Mouse (Mus musculus) gastrocnemius, adult 2 months (tissue): ENCODE measurements around the gene Inafm2. TPM values are rescaled to one million over a fixed set of nuclear protein-coding genes. Genes with fewer than 3 reads are reported as not detected.

ENCODE experiments used
- DNase-seq: peaks from one replicate; pipeline ENCODE4 v3.0.0; 2022
- H3K27ac ChIP-seq: fragments of 200-600 bp; 2 replicates; pipeline ENCODE4 v1.8.1; 2022; ENCODE audit warnings: mild to moderate bottlenecking
- H3K4me3 ChIP-seq: fragments of 200-600 bp; 2 replicates; pipeline ENCODE4 v1.8.1; 2022; ENCODE audit warnings: mild to moderate bottlenecking, moderate library complexity
- CTCF ChIP-seq: fragments of 200-600 bp; IDR thresholded peaks from 2 replicates; pipeline ENCODE4 v1.8.1; 2022; ENCODE audit warnings: antibody characterized with exemption, mild to moderate bottlenecking, moderate library complexity
- intact Hi-C: fragments of 180-260 bp; cut with DNase I; formaldehyde crosslinking; loops from one replicate; pipeline ENCODE4 v1.15.1; 2025
- total RNA-seq, 2 experiments: library from RNA; stranded (reverse); gene quantifications; 2 replicates each; pipeline ENCODE4 v1.2.3; 2021

The Inafm2 gene
- total RNA-seq, 2 experiments from 2014 or later, result 5.2 to 5.8 TPM

DNA sequence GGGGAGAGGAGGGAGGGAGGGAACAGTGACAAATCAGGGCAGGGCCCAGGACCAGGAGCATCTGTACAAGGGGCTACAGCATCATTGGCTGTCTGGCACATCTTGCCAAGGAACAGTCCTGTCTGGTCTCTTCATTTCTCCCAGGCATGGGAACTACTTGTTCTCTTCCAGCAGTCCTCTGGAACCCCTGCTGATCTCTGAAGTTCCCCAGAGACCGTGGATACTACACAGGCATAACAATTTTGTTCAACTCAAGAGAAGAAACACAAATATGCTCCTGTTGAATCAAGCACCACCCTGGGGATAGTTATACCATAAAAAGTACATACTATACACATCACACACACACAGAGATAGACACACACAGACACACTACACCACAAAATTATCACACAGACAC lies 35.6 kb downstream of the Inafm2 start:
- no peak for TF ChIP-seq CTCF
- intact Hi-C loops, result loop anchor here (5.0 kb wide), 1 partner anchor 39 kb away; no protein-coding TSS in a partner anchor
- DNase-seq, result no peak
- H3K27ac ChIP-seq, result no peak overlapping the region
- H3K4me3 ChIP-seq, result no peak overlapping the region

DNA sequence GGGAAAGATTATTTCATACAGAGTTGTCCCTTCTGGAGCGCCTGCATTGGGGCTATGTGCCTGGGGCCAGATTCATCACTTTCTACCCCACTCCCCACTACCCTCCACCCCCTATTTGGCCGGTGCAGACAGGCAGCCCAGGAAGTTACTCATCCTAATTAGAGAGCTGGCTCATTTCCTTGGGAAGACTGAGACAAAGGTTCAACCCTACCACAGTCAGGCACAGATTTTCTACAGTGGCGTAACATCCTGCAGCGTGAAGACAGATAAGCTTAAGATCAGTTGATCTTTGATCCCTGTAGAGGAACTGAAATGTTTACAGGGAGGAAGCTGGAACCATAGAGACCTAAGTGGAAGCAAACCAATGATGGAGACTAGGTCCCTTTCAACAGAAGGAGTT lies 36.7 kb downstream of the Inafm2 start:
- no peak overlapping the region for H3K4me3 ChIP-seq
- DNase-seq, result no peak
- no peak overlapping the region for H3K27ac ChIP-seq
- intact Hi-C loops, result loop anchor here (5.0 kb wide), 1 partner anchor 40 kb away; no protein-coding TSS in a partner anchor
- no peak for TF ChIP-seq CTCF

DNA sequence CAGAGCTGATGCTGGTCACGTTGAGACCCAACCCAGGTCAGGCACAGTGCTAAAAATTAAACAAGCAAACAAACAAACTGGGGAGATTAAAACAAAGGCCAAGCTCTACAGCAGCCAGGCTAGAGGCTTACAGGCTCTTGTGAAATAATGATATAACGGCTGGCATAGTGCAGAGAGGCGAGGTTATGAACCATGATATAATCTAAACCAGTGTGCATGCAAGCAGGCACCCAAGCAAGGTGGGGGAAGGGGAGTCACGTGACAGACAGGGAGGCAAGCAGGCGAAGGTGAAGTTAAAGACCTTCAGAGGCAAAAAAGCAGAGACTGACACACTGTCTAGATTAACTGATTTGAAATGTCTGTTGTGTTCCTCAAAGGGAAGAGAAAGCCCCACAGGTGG lies 37.5 kb downstream of the Inafm2 start:
- intact Hi-C loops, result loop anchor here (5.0 kb wide), 1 partner anchor 41 kb away; no protein-coding TSS in a partner anchor
- H3K4me3 ChIP-seq, result no peak overlapping the region
- no peak overlapping the region for H3K27ac ChIP-seq
- TF ChIP-seq CTCF, result no peak
- DNase-seq, result no peak

DNA sequence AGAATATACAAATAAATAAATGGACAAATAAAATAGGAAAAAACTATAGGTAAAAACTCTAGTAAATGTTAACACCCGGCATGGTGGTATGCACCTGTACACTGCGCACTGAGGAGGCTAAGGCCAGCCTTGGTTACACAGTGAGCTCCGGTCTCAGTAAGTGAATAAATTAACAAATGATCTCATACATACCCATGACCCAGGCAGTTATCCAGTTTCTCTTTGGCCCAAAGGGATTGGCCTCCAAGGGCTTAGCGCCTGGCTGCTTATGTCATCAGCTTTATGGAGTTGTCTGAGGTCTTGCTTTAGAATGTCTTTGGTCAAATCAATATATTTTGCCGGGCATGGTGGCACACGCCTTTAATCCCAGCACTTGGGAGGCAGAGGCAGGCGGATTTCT lies 38.1 kb downstream of the Inafm2 start:
- no peak for DNase-seq
- intact Hi-C loops, result loop anchor here (5.0 kb wide), 1 partner anchor 41 kb away; no protein-coding TSS in a partner anchor
- no peak overlapping the region for H3K27ac ChIP-seq
- no peak overlapping the region for H3K4me3 ChIP-seq
- TF ChIP-seq CTCF, result no peak

DNA sequence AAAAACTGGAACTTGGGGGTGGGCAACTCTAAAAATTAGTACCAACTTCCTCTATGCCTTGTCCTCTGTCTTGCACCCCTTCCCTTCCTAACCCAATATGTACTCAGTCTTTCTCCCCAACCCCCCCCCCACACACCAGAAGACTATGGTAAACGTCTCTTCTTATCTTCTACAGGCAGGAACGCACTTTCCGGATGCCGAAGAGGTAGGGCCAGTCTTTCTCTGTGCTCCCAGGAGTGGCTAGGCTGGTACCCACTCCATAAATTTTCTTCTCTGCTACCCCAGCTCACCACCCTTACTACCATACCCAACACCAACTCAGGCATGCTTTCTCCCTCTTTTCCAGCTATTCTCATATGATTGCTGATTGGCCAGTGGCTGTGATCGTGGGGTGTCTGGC lies 41.0 kb downstream of the Inafm2 start:
- no peak overlapping the region for H3K27ac ChIP-seq
- intact Hi-C loops, result no loop called here
- TF ChIP-seq CTCF, result no peak
- no peak overlapping the region for H3K4me3 ChIP-seq
- no peak for DNase-seq

DNA sequence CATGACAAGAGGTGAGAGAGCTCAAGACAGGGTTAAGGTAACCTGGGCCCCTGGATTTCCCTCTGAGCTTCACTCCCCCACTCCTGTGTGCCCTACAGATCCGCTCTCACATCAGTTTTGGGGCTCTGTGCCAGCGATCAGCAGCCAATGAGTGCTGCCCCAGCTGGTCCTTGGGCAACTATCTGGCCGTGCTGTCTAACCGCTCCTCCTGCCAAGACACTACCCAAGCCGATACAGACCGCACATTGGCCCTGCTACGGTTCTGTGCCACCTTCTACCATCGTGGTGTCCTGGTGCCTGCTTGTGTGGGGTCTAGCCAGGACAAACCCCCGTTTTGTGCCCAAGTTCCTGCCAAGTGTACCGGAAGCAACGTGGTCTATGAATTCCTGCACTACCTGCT lies 43.9 kb downstream of the Inafm2 start:
- no peak for TF ChIP-seq CTCF
- Histone ChIP-seq H3K27ac (no peak overlapping the region), H3K4me3 (no peak overlapping the region)
- DNase-seq, result peak; percentile 88
- intact Hi-C loops, result no loop called here

DNA sequence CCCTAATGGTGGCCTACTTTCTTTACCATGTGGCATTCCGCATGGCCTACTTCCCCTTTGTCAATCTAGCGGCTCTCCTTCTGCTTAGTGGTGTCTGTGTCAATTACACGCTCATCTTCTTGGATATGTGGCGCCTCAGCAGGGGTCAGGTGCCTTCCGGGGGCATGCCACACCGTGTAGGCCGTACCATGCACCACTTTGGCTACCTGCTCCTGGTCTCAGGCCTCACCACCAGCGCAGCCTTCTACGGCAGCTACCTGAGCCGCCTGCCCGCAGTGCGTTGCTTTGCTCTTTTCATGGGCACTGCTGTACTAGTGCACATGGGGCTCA lies 44.6 kb downstream of the Inafm2 start:
- intact Hi-C loops, result loop anchor here (1.0 kb wide), 1 partner anchor 93 kb away; no protein-coding TSS in a partner anchor
- no peak for DNase-seq
- TF ChIP-seq CTCF, result no peak
- Histone ChIP-seq H3K27ac (peak overlapping the region; percentile 28), H3K4me3 (peak overlapping the region; percentile 55)

DNA sequence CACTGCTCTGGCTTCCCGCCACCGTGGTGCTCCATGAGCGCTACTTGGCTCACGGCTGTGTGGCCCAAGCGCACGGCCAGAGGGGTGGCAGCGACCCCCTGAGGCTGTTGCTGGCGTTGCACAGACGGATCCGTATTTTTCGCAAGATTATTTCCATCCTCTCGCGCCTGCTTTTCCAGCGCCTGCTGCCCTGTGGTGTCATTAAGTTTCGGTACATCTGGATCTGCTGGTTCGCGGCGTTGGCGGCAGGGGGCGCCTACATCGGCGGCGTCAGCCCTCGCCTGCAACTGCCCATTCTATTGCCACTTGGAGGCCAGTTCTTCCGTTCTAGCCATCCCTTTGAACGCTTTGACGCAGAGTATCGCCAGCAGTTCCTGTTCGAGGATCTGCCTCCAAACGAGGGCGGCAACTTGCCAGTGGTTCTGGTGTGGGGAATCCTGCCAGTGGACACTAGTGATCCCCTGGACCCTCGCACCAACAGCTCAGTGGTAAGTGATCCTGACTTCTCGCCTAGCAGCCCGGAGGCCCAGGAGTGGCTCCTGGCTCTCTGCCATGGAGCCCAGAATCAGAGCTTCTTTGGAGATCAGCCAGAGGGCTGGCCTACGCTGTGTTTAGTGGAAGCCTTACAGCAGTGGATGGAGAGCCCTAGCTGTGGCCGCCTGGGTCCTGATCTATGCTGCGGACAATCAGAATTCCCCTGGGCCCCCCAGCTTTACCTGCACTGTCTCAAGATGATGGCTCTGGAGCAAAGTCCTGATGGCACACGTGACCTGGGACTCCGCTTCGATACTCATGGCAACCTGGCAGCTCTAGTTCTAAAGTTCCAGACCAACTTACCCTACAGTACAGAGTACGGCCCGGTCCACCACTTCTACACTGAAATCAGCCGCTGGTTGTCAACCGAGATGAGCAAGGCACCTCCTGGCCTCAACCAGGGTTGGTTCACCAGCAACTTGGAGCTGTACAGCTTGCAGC lies 45.3 kb downstream of the Inafm2 start:
- peak overlapping the region; percentile 28 for H3K27ac ChIP-seq
- TF ChIP-seq CTCF, result peak; percentile 77
- intact Hi-C loops, result loop anchor here (1.0 kb wide), 1 partner anchor 92 kb away; no protein-coding TSS in a partner anchor
- peak overlapping the region; percentile 55 for H3K4me3 ChIP-seq
- peak; percentile 80 for DNase-seq

DNA sequence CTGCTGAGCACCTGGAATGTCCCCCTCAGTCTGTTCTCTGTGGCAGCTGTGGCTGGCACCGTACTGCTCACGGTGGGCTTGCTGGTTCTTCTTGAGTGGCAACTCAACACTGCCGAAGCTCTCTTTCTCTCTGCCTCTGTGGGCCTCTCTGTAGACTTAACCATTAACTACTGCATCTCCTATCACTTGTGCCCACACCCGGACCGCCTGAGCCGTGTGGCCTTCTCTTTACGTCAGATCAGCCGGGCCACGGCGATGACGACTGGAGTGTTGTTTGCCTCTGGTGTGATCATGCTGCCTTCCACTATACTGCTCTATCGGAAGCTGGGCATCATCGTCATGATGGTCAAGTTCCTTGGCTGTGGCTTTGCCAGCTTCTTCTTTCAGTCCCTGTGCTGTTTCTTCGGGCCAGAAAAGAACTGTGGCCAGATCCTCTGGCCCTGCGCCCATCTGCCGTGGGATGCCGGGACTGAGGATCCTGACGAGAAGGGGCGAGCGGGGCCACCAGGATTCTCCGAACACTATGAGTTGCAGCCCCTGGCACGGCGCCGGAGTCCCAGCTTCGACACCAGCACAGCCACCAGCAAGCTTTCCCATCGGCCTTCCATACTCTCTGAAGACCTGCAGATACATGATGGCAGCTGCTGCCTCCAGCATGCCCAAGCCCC lies 46.2 kb downstream of the Inafm2 start:
- no peak for TF ChIP-seq CTCF
- peak; percentile 52 for DNase-seq
- intact Hi-C loops, result no loop called here
- no peak overlapping the region; the same call in 1 of the 2 replicates for H3K4me3 ChIP-seq
- H3K27ac ChIP-seq, result no peak overlapping the region

DNA sequence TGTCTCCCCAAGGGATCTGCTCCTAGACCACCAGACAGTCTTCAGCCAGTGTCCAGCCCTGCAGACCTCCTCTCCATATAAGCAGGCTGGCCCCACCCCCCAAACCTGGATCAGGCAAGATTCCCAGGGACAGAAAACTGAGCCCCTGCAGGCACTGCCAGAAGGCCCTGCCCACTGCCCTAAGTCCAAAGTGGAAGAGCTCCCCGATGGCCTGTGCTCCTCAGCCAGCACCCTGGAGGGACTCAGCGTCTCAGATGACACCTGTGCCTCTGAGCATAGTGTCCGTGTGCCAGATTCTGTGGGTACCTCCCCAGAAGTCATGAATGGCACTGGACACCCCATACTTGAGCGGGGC lies 46.7 kb downstream of the Inafm2 start:
- intact Hi-C loops, result no loop called here
- Histone ChIP-seq H3K4me3 (no peak overlapping the region; the same call in 1 of the 2 replicates), H3K27ac (no peak overlapping the region)
- DNase-seq, result peak; percentile 75
- no peak for TF ChIP-seq CTCF

DNA sequence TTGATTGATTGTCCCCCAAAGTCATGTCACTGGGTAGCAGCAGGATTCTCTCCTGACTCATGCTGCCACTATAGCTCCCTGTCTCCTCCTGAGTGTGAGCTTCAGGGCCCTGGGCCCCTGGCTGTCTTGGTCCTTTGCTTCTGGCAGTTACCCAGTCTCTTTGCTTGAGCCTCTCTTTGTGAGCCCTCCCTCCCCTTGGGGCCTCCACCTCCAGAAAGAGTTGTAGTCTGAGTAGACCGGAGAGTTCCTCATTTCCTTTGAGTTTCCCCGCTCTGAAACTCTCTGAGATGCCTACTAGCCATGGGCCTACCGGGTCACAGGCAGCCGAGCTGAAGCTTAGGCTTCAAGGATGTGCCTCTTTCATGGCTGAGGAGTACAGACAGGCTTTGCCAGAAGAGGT lies 48.1 kb downstream of the Inafm2 start:
- no peak for DNase-seq
- intact Hi-C loops, result no loop called here
- no peak overlapping the region for H3K4me3 ChIP-seq
- H3K27ac ChIP-seq, result no peak overlapping the region
- TF ChIP-seq CTCF, result no peak

Other genes starting within 250 kb of the Inafm2 start
- gene Bmf, start 196.1 kb upstream of the Inafm2 start, total RNA-seq, result 1 to 10 TPM; 3.3 to 6.2 TPM
- gene Bub1b, start 147.5 kb upstream of the Inafm2 start, total RNA-seq, result under 1 TPM; 0.25 to 0.38 TPM
- gene Pak6, start 82.5 kb upstream of the Inafm2 start, total RNA-seq, result not detected
- under 1 TPM in 1 of 2 experiments, not detected in 1; 0.06 TPM for gene Ankrd63, start 41.8 kb upstream of the Inafm2 start, total RNA-seq
- gene Plcb2, start 17.3 kb upstream of the Inafm2 start, total RNA-seq, result under 1 TPM; 0.11 to 0.43 TPM
- gene Ccdc9b, start 16.9 kb downstream of the Inafm2 start, total RNA-seq, result 10 to 100 TPM; 14.6 to 20.8 TPM
- not detected for gene Phgr1, start 27.0 kb downstream of the Inafm2 start, total RNA-seq
- gene Disp2, start 34.0 kb downstream of the Inafm2 start, total RNA-seq, result not detected
- under 1 TPM; 0.28 to 0.31 TPM for gene Knstrn, start 68.2 kb downstream of the Inafm2 start, total RNA-seq
- gene Ivd, start 116.2 kb downstream of the Inafm2 start, total RNA-seq, result 100 to 1,000 TPM; 122 to 189 TPM
- gene Bahd1, start 154.6 kb downstream of the Inafm2 start, total RNA-seq, result 1 to 10 TPM; 5.2 to 6.4 TPM
- gene Chst14, start 180.7 kb downstream of the Inafm2 start, total RNA-seq, result 1 to 10 TPM; 1.6 to 2.3 TPM